Mouse (Mus musculus) embryonic facial prominence, embryonic 11.5 days (tissue): ENCODE data around the gene Rnaset2b. TPM values are rescaled to one million over a fixed set of nuclear protein-coding genes. Genes with fewer than 3 reads are reported as not detected.
"Not testable (repeated sequence)": the region's sequence is repeated elsewhere in the genome, so short reads cannot be mapped to it uniquely, and the experiment has no call there.

Experiments used
- ATAC-seq: fragments of 200-750 bp; cut with Nextera tagmentation; replicated peaks from 2 replicates; pipeline ENCODE4 v1.8.0; 2017; ENCODE audit warnings: low read depth; ENCODE audit not compliant: insufficient number of reproducible peaks, low FRiP score, low TSS enrichment
- DNase-seq: peaks from one replicate; pipeline ENCODE4 v3.0.0-alpha.2; 2015; ENCODE audit warnings: low spot score
- H3K27ac ChIP-seq: fragments of 300-500 bp; sonication (generic); replicated peaks from 2 replicates; pipeline ENCODE4 v1.5.1; 2014; ENCODE audit warnings: mild to moderate bottlenecking, low read depth, low read length, control low read depth
- H3K27me3 ChIP-seq: fragments of 300-500 bp; sonication (generic); 2 replicates; pipeline ENCODE4 v1.6.1; 2014; ENCODE audit warnings: mild to moderate bottlenecking, low read length, moderate library complexity, mixed read lengths; ENCODE audit not compliant: control insufficient read depth, insufficient read depth
- H3K36me3 ChIP-seq: fragments of 300-500 bp; sonication (generic); replicated peaks from 2 replicates; pipeline ENCODE4 v1.6.1; 2014; ENCODE audit warnings: low read depth, mild to moderate bottlenecking, low read length, moderate library complexity, mixed read lengths; ENCODE audit not compliant: control insufficient read depth, insufficient read depth
- H3K4me1 ChIP-seq: fragments of 300-500 bp; sonication (generic); 2 replicates; pipeline ENCODE4 v1.6.1; 2014; ENCODE audit warnings: low read length, mixed read lengths; ENCODE audit not compliant: control insufficient read depth, insufficient read depth
- H3K4me2 ChIP-seq: fragments of 300-500 bp; sonication (generic); 2 replicates; pipeline ENCODE4 v1.6.1; 2014; ENCODE audit warnings: low read depth, mild to moderate bottlenecking, control low read depth, low read length, moderate library complexity
- H3K4me3 ChIP-seq: fragments of 300-500 bp; sonication (generic); 2 replicates; pipeline ENCODE4 v1.5.1; 2014; ENCODE audit warnings: low read depth, low read length, control low read depth
- H3K9ac ChIP-seq: fragments of 300-500 bp; sonication (generic); replicated peaks from 2 replicates; pipeline ENCODE4 v1.6.1; 2014; ENCODE audit warnings: mild to moderate bottlenecking, control low read depth, low read length
- H3K9me3 ChIP-seq: fragments of 300-500 bp; sonication (generic); replicated peaks from 2 replicates; pipeline ENCODE4 v1.6.1; 2016; ENCODE audit warnings: mild to moderate bottlenecking, low read length, inconsistent platforms, mixed read lengths; ENCODE audit not compliant: control insufficient read depth
- WGBS: fragments of 180-500 bp; shearing (Covaris S2); extraction: QIAGEN DNeasy Blood & Tissue Kit; methylation state at CpG from one replicate; pipeline ENCODE4 v1.1.7; 2014; 5-methylcytosine and 5-hydroxymethylcytosine counted together
- polyA plus RNA-seq: library from polyadenylated mRNA; unstranded; fragments of >200 nt; fragmentation: Nextera tagmentation; extraction: Ambion mirVana; gene quantifications from 2 replicates; pipeline ENCODE4 v1.2.1, GENCODE M21; 2014

The Rnaset2b gene
- polyA plus RNA-seq, 1 experiment from 2014 or later: 153 TPM

- not testable (repeated sequence) for DNase-seq, H3K9me3 ChIP-seq, H3K36me3 ChIP-seq, H3K4me1 ChIP-seq, ATAC-seq, H3K27ac ChIP-seq, H3K27me3 ChIP-seq, H3K9ac ChIP-seq, H3K4me2 ChIP-seq
- 0 out of 2 replicates have a peak overlapping the region, but pooled peaks have one; percentile 14 for H3K4me3 ChIP-seq
- 76% methylated on average over 3 of the region's 6 CpGs for WGBS
These were observed 10.7 kb upstream of the Rnaset2b start for GRCm38 (mm10) chr17:6959543-6960259.

GRCm38 (mm10) chr17:6960349-6960748, 10.1 kb upstream of the Rnaset2b start:
- H3K27me3 ChIP-seq, ATAC-seq, DNase-seq, H3K9ac ChIP-seq, H3K4me1 ChIP-seq, H3K27ac ChIP-seq, H3K9me3 ChIP-seq, H3K4me2 ChIP-seq, H3K36me3 ChIP-seq: not testable (repeated sequence)
- WGBS: 1% methylated on average over 12 of the region's 12 CpGs
- peak overlapping the region; percentile 45 for H3K4me3 ChIP-seq

- H3K4me1 ChIP-seq, H3K36me3 ChIP-seq, DNase-seq, H3K27me3 ChIP-seq, ATAC-seq, H3K9me3 ChIP-seq, H3K27ac ChIP-seq, H3K4me2 ChIP-seq: not testable (repeated sequence)
- Histone ChIP-seq H3K9ac (peak within 1 kb of the TSS; percentile 62), H3K4me3 (peak within 1 kb of the TSS; percentile 45)
- under 1% methylated on average over 28 of the region's 51 CpGs for WGBS
These were observed 9.7 kb upstream of the Rnaset2b start, which contains the start of gene Tagap1 for GRCm38 (mm10) chr17:6960776-6961175. Gene Tagap1 (minus strand): TSS chr17:6961156.

- H3K4me2 ChIP-seq, H3K27ac ChIP-seq, H3K27me3 ChIP-seq, DNase-seq, H3K4me1 ChIP-seq, H3K36me3 ChIP-seq, H3K9me3 ChIP-seq, H3K9ac ChIP-seq: not testable (repeated sequence)
- peak; percentile 93 for ATAC-seq
- peak overlapping the region; percentile 45 for H3K4me3 ChIP-seq
- WGBS: 1% methylated on average over 13 of the region's 48 CpGs
These were observed 9.0 kb upstream of the Rnaset2b start for GRCm38 (mm10) chr17:6961181-6962000.

GRCm38 (mm10) chr17:6962339-6962738, 8.1 kb upstream of the Rnaset2b start:
- WGBS: 41% methylated on average over 3 of the region's 6 CpGs
- DNase-seq, H3K27me3 ChIP-seq, H3K4me2 ChIP-seq, H3K4me1 ChIP-seq, H3K4me3 ChIP-seq, H3K9me3 ChIP-seq, H3K36me3 ChIP-seq, ATAC-seq, H3K9ac ChIP-seq, H3K27ac ChIP-seq: not testable (repeated sequence)

- not testable (repeated sequence) for H3K4me1 ChIP-seq, H3K27me3 ChIP-seq, H3K4me3 ChIP-seq, H3K27ac ChIP-seq, H3K36me3 ChIP-seq, DNase-seq, H3K9me3 ChIP-seq, ATAC-seq, H3K4me2 ChIP-seq, H3K9ac ChIP-seq
- 73% methylated on average over 4 of the region's 4 CpGs for WGBS
These were observed 7.5 kb upstream of the Rnaset2b start for GRCm38 (mm10) chr17:6962936-6963335.

GRCm38 (mm10) chr17:6965364-6965763, 5.1 kb upstream of the Rnaset2b start:
- WGBS: 22% methylated on average over 6 of the region's 6 CpGs
- H3K27ac ChIP-seq, H3K4me2 ChIP-seq, H3K9ac ChIP-seq, H3K9me3 ChIP-seq, H3K36me3 ChIP-seq, ATAC-seq, H3K4me1 ChIP-seq, H3K4me3 ChIP-seq, H3K27me3 ChIP-seq: not testable (repeated sequence)
- peak; percentile 26 for DNase-seq

GRCm38 (mm10) chr17:6967673-6968072, 2.8 kb upstream of the Rnaset2b start:
- H3K4me2 ChIP-seq, H3K36me3 ChIP-seq, H3K9me3 ChIP-seq, H3K4me3 ChIP-seq, ATAC-seq, H3K27ac ChIP-seq, H3K9ac ChIP-seq, DNase-seq, H3K4me1 ChIP-seq, H3K27me3 ChIP-seq: not testable (repeated sequence)
- WGBS: no CpG with 5 or more reads among the region's 1 CpGs
